Mouse (Mus musculus) lung, embryonic 16.5 days (tissue): Measurements from ENCODE around the gene Taar3. TPM values are rescaled to one million over a fixed set of nuclear protein-coding genes. Genes with fewer than 3 reads are reported as not detected.

Source experiments
- ATAC-seq: fragments of 200-750 bp; cut with Nextera tagmentation; 2 replicates; pipeline ENCODE4 v1.8.0; 2017; ENCODE audit warnings: low read depth, mild to moderate bottlenecking, moderate library complexity
- H3K27ac ChIP-seq: fragments of 300-500 bp; sonication (generic); 2 replicates; pipeline ENCODE4 v1.5.1; 2014; ENCODE audit warnings: mild to moderate bottlenecking, control low read depth, low read length
- H3K27me3 ChIP-seq: fragments of 300-500 bp; sonication (generic); 2 replicates; pipeline ENCODE4 v1.6.1; 2014; ENCODE audit warnings: low read depth, low read length, mixed read lengths; ENCODE audit not compliant: control insufficient read depth, insufficient read depth
- H3K36me3 ChIP-seq: fragments of 300-500 bp; sonication (generic); 2 replicates; pipeline ENCODE4 v1.6.1; 2014; ENCODE audit warnings: low read length; ENCODE audit not compliant: control insufficient read depth, insufficient read depth
- H3K4me1 ChIP-seq: fragments of 300-500 bp; sonication (generic); replicated peaks from 2 replicates; pipeline ENCODE4 v1.6.1; 2014; ENCODE audit warnings: low read length, mixed read lengths; ENCODE audit not compliant: control insufficient read depth, insufficient read depth
- H3K4me2 ChIP-seq: fragments of 300-500 bp; sonication (generic); 2 replicates; pipeline ENCODE4 v1.6.1; 2014; ENCODE audit warnings: low read depth, low read length, control low read depth
- H3K4me3 ChIP-seq: fragments of 300-500 bp; sonication (generic); 2 replicates; pipeline ENCODE4 v1.5.1; 2014; ENCODE audit warnings: mild to moderate bottlenecking, low read length, control low read depth
- H3K9ac ChIP-seq: fragments of 300-500 bp; sonication (generic); 2 replicates; pipeline ENCODE4 v1.6.1; 2014; ENCODE audit warnings: low read length, control low read depth
- H3K9me3 ChIP-seq: fragments of 300-500 bp; sonication (generic); 2 replicates; pipeline ENCODE4 v1.6.1; 2016; ENCODE audit warnings: low read length; ENCODE audit not compliant: control insufficient read depth
- WGBS: fragments of 180-500 bp; shearing (Covaris S2); extraction: QIAGEN DNeasy Blood & Tissue Kit; methylation state at CpG from one replicate; pipeline ENCODE4 v1.1.7; 2014; 5-methylcytosine and 5-hydroxymethylcytosine counted together
- polyA plus RNA-seq: library from polyadenylated mRNA; unstranded; fragments of >200 nt; fragmentation: Nextera tagmentation; extraction: Ambion mirVana; gene quantifications from 2 replicates; pipeline ENCODE4 v1.2.1, GENCODE M21; 2015

The Taar3 gene
- polyA plus RNA-seq, result not detected in 2 replicates

DNA sequence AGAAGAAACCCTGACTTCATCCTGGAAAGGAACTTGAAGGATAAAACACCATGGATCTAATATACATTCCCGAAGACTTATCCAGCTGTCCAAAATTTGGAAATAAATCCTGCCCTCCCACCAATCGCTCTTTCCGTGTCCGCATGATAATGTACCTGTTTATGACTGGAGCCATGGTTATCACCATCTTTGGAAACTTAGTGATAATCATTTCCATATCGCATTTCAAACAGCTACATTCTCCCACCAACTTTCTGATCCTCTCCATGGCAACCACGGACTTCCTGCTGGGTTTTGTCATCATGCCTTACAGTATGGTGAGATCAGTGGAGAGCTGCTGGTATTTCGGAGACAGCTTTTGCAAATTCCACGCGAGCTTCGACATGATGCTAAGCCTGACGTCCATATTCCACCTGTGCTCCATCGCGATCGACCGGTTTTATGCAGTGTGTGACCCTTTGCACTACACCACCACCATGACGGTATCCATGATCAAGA, at the start of gene Taar3:
Taar3 (plus strand) TSS at position 51 of the 498 bp plus-strand sequence.
- no peaks in the 10 kb centered on the region for H3K36me3 ChIP-seq
- no peak within 1 kb of the TSS for H3K27ac ChIP-seq
- 85% methylated on average over 16 of the region's 16 CpGs for WGBS
- H3K9ac ChIP-seq, result no peak within 1 kb of the TSS
- H3K4me1 ChIP-seq, result no peaks in the 10 kb centered on the region
- H3K9me3 ChIP-seq, result no peaks in the 10 kb centered on the region
- H3K4me2 ChIP-seq, result no peak within 1 kb of the TSS
- H3K27me3 ChIP-seq, result no peaks in the 10 kb centered on the region
- no peak within 1 kb of the TSS for H3K4me3 ChIP-seq
- no peak for ATAC-seq

DNA sequence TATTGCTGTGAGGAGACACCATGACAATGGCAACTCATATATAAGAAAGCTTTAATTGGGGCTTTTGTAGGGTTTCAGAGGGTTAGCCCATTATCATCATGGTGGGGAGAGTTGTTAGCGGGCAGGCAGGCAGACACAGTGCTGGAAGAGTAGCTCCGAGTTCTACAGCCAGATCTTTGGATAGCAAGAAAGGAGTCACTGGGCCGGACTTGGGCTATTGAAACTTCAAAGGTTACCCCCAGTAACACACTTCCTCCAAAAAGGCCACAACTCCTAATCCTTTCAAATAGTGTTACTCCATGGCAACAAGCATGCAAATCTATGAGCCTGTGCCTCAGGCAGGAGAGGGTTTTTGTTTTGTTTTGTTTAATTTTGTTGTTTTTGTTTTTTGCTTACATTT, 48.2 kb upstream of the Taar3 start:
- Histone ChIP-seq H3K9me3 (no peaks in the 10 kb centered on the region), H3K4me2 (no peak overlapping the region), H3K4me1 (no peaks in the 10 kb centered on the region), H3K4me3 (no peak overlapping the region), H3K27me3 (no peaks in the 10 kb centered on the region), H3K36me3 (no peaks in the 10 kb centered on the region), H3K9ac (no peak overlapping the region), H3K27ac (no peak overlapping the region)
- 78% methylated on average over 3 of the region's 3 CpGs for WGBS
- no peak for ATAC-seq

- Histone ChIP-seq H3K27ac (no peak overlapping the region), H3K36me3 (no peaks in the 10 kb centered on the region), H3K4me2 (no peak overlapping the region), H3K9ac (no peak overlapping the region), H3K4me3 (no peak overlapping the region), H3K4me1 (no peaks in the 10 kb centered on the region), H3K27me3 (no peaks in the 10 kb centered on the region), H3K9me3 (no peaks in the 10 kb centered on the region)
- no peak for ATAC-seq
- 81% methylated on average over 1 of the region's 1 CpGs for WGBS
Measured at GRCm38 (mm10) chr10:23905661-23906060, 43.7 kb upstream of the Taar3 start.

DNA sequence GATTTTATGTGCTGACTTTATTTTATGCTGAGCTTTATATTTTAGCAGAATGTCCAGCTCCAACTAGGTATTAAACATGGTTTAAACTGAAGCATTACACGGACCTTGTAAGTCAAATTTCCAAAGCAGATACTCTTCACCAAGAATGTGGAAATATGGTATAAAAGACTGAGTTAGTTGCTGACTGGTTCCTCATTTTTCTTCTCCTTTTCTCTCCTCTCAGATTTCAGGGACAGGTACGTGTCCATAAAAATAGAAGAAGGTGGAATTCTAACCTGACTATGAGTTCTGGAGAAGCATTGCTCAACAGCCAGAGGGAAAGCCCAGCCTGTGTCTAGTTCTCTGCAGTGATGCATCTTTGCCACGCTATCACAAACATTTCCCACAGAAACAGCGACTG, 29.3 kb upstream of the Taar3 start, which contains the start of gene Taar1:
Taar1 (plus strand) TSS at position 301 of the 400 bp plus-strand sequence.
- Histone ChIP-seq H3K27ac (no peak within 1 kb of the TSS), H3K4me3 (no peak within 1 kb of the TSS), H3K4me1 (no peaks in the 10 kb centered on the region), H3K9ac (no peak within 1 kb of the TSS), H3K36me3 (no peaks in the 10 kb centered on the region), H3K4me2 (no peak within 1 kb of the TSS), H3K27me3 (no peaks in the 10 kb centered on the region), H3K9me3 (no peaks in the 10 kb centered on the region)
- no peak for ATAC-seq
- 81% methylated on average over 4 of the region's 4 CpGs for WGBS

- Histone ChIP-seq H3K36me3 (no peaks in the 10 kb centered on the region), H3K4me2 (no peak overlapping the region), H3K9me3 (no peaks in the 10 kb centered on the region), H3K4me3 (no peak overlapping the region), H3K4me1 (no peaks in the 10 kb centered on the region), H3K27ac (no peak overlapping the region), H3K27me3 (no peaks in the 10 kb centered on the region), H3K9ac (no peak overlapping the region)
- ATAC-seq, result no peak
- 51% methylated on average over 3 of the region's 3 CpGs for WGBS
Measured at GRCm38 (mm10) chr10:23922468-23922867, 26.9 kb upstream of the Taar3 start.

DNA sequence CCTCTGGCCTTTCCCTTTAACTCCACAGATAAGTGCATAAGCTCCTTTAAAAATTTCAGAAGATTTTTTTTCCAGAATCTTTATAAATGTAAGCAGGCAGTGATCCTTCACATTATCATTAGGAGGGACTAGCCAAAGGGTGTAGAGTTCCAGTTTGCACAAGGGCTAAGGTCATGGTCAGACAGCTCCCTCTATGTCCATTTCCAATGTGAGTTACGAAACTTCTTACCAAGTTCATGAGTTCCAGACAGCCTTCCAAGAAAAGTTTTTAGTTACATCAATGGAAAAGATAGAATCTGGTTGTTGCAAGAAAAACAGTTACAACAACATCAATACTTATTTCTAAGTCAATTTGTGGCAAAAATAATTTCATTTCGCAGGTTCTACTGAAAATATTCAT, 25.4 kb upstream of the Taar3 start:
- Histone ChIP-seq H3K27me3 (no peaks in the 10 kb centered on the region), H3K4me3 (no peak overlapping the region), H3K4me2 (no peak overlapping the region), H3K27ac (no peak overlapping the region), H3K9ac (no peak overlapping the region), H3K36me3 (no peaks in the 10 kb centered on the region), H3K4me1 (no peaks in the 10 kb centered on the region), H3K9me3 (no peaks in the 10 kb centered on the region)
- whole genome bisulfite sequencing, result 83% methylated on average over 2 of the region's 2 CpGs
- no peak for ATAC-seq

DNA sequence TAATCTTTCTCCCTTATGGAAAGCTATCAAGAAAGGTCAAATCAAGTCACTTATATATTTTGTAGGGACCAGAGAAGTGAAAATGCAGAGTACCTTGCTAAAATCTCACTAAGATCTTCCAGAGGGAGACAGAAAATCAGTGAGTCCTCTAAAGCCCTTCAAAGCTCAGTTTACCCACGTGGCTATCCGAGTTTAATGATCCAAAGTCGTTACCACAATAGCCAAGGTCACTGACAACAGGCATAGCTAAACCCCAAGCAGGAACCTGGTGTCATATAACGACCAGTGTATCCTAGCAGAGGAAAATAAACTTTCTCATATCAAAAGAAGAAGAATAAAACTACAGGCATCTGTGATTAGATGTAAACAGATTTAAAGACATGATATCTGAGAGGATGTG, 11.7 kb upstream of the Taar3 start:
- Histone ChIP-seq H3K36me3 (no peaks in the 10 kb centered on the region), H3K4me2 (no peak overlapping the region), H3K4me3 (no peak overlapping the region), H3K27me3 (no peaks in the 10 kb centered on the region), H3K27ac (no peak overlapping the region), H3K9me3 (no peaks in the 10 kb centered on the region), H3K9ac (no peak overlapping the region), H3K4me1 (no peaks in the 10 kb centered on the region)
- no peak for ATAC-seq
- WGBS, result 43% methylated on average over 4 of the region's 4 CpGs

- no peak within 1 kb of the TSS for H3K27ac ChIP-seq
- no peaks in the 10 kb centered on the region for H3K4me1 ChIP-seq
- H3K36me3 ChIP-seq, result no peaks in the 10 kb centered on the region
- H3K4me2 ChIP-seq, result no peak within 1 kb of the TSS
- no peaks in the 10 kb centered on the region for H3K27me3 ChIP-seq
- 58% methylated on average over 6 of the region's 6 CpGs for WGBS
- no peak within 1 kb of the TSS for H3K9ac ChIP-seq
- ATAC-seq, result no peak
- H3K9me3 ChIP-seq, result no peaks in the 10 kb centered on the region
- H3K4me3 ChIP-seq, result no peak within 1 kb of the TSS
Measured at GRCm38 (mm10) chr10:23938312-23938711, 11.0 kb upstream of the Taar3 start, which contains the start of gene Taar2. TSS of gene Taar2 (plus strand) at chr10:23938572.

DNA sequence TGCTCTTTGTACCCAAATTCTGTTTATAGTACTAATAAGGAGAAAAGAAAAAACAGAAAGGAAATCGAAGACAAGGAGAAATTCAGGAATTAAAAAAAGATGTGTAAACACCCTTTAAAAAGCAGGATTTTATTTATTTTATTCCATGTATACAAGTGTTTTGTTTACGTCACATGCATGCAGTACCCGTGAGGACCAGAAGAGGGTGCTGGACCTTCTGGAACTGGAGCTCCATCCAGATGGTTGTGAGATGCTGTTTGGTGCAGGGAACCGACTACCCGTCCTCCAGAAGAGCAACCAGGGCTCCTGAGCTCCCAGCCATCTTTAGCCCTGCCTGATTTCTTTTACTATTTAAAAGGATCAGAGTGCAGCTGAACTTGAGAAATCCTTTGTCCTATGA, 6.9 kb upstream of the Taar3 start:
- H3K27me3 ChIP-seq, result no peaks in the 10 kb centered on the region
- H3K4me3 ChIP-seq, result no peak overlapping the region
- H3K4me2 ChIP-seq, result no peak overlapping the region
- no peaks in the 10 kb centered on the region for H3K36me3 ChIP-seq
- no peak overlapping the region for H3K9ac ChIP-seq
- H3K27ac ChIP-seq, result no peak overlapping the region
- H3K4me1 ChIP-seq, result no peaks in the 10 kb centered on the region
- WGBS, result 66% methylated on average over 5 of the region's 5 CpGs
- H3K9me3 ChIP-seq, result no peaks in the 10 kb centered on the region
- no peak for ATAC-seq

DNA sequence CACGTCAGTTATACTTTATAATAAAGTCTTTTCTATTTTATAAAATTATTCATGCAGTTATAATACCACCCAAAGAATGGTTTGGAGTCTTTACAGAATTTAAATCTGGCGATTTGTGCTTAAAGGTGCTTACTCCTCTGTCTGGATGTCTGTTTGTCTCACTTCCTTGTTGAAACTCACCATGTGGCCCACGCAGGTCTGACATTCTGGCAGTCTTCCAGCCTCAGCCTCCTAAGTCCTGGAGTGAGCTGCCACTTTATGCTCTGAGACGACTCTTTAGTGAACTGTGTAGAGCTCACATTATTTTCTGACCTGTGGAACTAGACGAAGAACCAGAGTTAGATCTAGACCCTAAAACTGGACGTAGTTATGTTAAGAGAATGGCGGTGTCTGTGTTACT, 1.3 kb upstream of the Taar3 start:
- no peak overlapping the region for H3K4me3 ChIP-seq
- H3K4me1 ChIP-seq, result no peaks in the 10 kb centered on the region
- 44% methylated on average over 7 of the region's 7 CpGs for WGBS
- H3K36me3 ChIP-seq, result no peaks in the 10 kb centered on the region
- H3K9me3 ChIP-seq, result no peaks in the 10 kb centered on the region
- no peak overlapping the region for H3K27ac ChIP-seq
- no peak overlapping the region for H3K9ac ChIP-seq
- ATAC-seq, result no peak
- H3K4me2 ChIP-seq, result no peak overlapping the region
- no peaks in the 10 kb centered on the region for H3K27me3 ChIP-seq
